In the genomic region with DNA sequence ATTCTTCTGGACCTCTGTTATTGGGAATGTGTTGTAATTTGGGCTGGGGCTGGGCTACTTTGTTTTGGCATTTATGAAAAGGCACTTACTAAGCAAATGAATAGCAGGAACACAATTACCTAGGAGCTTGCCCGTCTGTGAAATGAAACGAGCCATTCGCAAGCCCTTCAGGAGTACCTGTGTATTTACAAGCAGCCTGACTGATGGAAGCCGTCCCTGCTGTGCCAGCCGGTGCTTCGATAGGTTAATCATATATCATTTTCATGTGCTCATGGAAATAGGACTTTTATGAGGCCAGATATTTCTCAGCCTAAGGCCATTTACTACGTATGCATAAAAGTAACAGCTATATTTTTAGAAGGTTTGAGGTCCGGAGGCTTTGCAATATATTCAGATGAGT, we compare ENCODE assay signal across 18 mouse cellular contexts. TPM values are rescaled to one million over a fixed set of nuclear protein-coding genes. Genes with fewer than 3 reads are reported as not detected.
"Had no signal": no experiment of that assay in that cellular context is flagged by ENCODE, and none has a peak within 500 bp of the region (broad histone marks: within the 10 kb centered on the region; RNA-seq: fewer than 3 reads in every experiment).

No protein-coding gene starts in this region.

- H3K4me3 ChIP-seq: neural tube, embryonic 12.5 days; neural tube, embryonic 13.5 days; stomach, embryonic 15.5 days had no signal

- H3K27me3 ChIP-seq: stomach, embryonic 15.5 days had no signal

- H3K4me2 ChIP-seq: neural tube, embryonic 12.5 days; neural tube, embryonic 13.5 days; stomach, embryonic 15.5 days had no signal

- DNase-seq: retina, postnatal 1 day; right cerebral cortex, adult 18-20 months; right cerebral cortex, postnatal 14 days; right cerebral cortex, postnatal 25 days; right cerebral cortex, postnatal 4 days; spleen, adult 18-20 months; thymus, adult 18-20 months; thymus, adult 2 months; thymus, postnatal 14 days; thymus, postnatal 25 days; thymus, postnatal 36 days; thymus, postnatal 4 days had no signal

- H3K27ac ChIP-seq: neural tube, embryonic 12.5 days; stomach, embryonic 15.5 days; stomach, postnatal 0 days had no signal

- H3K4me1 ChIP-seq: neural tube, embryonic 12.5 days; stomach, embryonic 15.5 days had no signal

- H3K9me3 ChIP-seq: neural tube, embryonic 12.5 days; neural tube, embryonic 13.5 days; stomach, embryonic 15.5 days had no signal

- H3K9ac ChIP-seq: neural tube, embryonic 12.5 days; neural tube, embryonic 13.5 days; stomach, embryonic 15.5 days had no signal

- H3K36me3 ChIP-seq: neural tube, embryonic 12.5 days; neural tube, embryonic 13.5 days; stomach, embryonic 15.5 days had no signal

RNA-seq across cellular contexts. Expression of gene Eno4, which starts 19.8 kb away (rescaled TPM):
- polyA plus RNA-seq: small intestine, adult 2 months; spleen, adult 2 months had no signal
